Mouse (Mus musculus) lung, embryonic 14.5 days (tissue): ENCODE data around the gene Serpinb6b. TPM values are rescaled to one million over a fixed set of nuclear protein-coding genes. Genes with fewer than 3 reads are reported as not detected.

Experiments used
- ATAC-seq: fragments of 200-750 bp; cut with Nextera tagmentation; 2 replicates; pipeline ENCODE4 v1.8.0; 2017; ENCODE audit warnings: mild to moderate bottlenecking, moderate TSS enrichment, moderate library complexity; ENCODE audit not compliant: insufficient read depth
- DNase-seq: peaks from one replicate; pipeline ENCODE4 v3.0.0-alpha.2; 2015
- H3K27ac ChIP-seq: fragments of 300-500 bp; sonication (generic); 2 replicates; pipeline ENCODE4 v1.5.1; 2014; ENCODE audit warnings: low read depth, mild to moderate bottlenecking, moderate library complexity
- H3K27me3 ChIP-seq: fragments of 300-500 bp; sonication (generic); 2 replicates; pipeline ENCODE4 v1.6.1; 2014; ENCODE audit warnings: low read length, control low read depth; ENCODE audit not compliant: insufficient read depth
- H3K36me3 ChIP-seq: fragments of 300-500 bp; sonication (generic); 2 replicates; pipeline ENCODE4 v1.6.1; 2014; ENCODE audit warnings: control low read depth; ENCODE audit not compliant: insufficient read depth
- H3K4me1 ChIP-seq: fragments of 300-500 bp; sonication (generic); 2 replicates; pipeline ENCODE4 v1.6.1; 2014; ENCODE audit warnings: antibody characterized with exemption, control low read depth; ENCODE audit not compliant: insufficient read depth
- H3K4me2 ChIP-seq: fragments of 300-500 bp; sonication (generic); 2 replicates; pipeline ENCODE4 v1.6.1; 2014; ENCODE audit warnings: mild to moderate bottlenecking
- H3K4me3 ChIP-seq: fragments of 300-500 bp; sonication (generic); 2 replicates; pipeline ENCODE4 v1.5.1; 2014; ENCODE audit warnings: low read depth, low read length
- H3K9ac ChIP-seq: fragments of 300-500 bp; sonication (generic); 2 replicates; pipeline ENCODE4 v1.6.1; 2014
- H3K9me3 ChIP-seq: fragments of 300-500 bp; sonication (generic); 2 replicates; pipeline ENCODE4 v1.6.1; 2016; ENCODE audit warnings: low read depth, low read length, control low read depth
- CTCF ChIP-seq: IDR thresholded peaks from 2 replicates; pipeline ENCODE4 v1.5.1; 2016; ENCODE audit warnings: antibody characterized with exemption, low read depth
- WGBS: fragments of 180-500 bp; shearing (Covaris S2); extraction: QIAGEN DNeasy Blood & Tissue Kit; methylation state at CpG from one replicate; pipeline ENCODE4 v1.1.7; 2014; 5-methylcytosine and 5-hydroxymethylcytosine counted together
- polyA plus RNA-seq: library from polyadenylated mRNA; unstranded; fragments of >200 nt; fragmentation: Nextera tagmentation; extraction: Ambion mirVana; gene quantifications from 2 replicates; pipeline ENCODE4 v1.2.1, GENCODE M21; 2014

Gene Serpinb6b
- polyA plus RNA-seq, 1 experiment from 2014 or later, result 23.7 TPM

DNA sequence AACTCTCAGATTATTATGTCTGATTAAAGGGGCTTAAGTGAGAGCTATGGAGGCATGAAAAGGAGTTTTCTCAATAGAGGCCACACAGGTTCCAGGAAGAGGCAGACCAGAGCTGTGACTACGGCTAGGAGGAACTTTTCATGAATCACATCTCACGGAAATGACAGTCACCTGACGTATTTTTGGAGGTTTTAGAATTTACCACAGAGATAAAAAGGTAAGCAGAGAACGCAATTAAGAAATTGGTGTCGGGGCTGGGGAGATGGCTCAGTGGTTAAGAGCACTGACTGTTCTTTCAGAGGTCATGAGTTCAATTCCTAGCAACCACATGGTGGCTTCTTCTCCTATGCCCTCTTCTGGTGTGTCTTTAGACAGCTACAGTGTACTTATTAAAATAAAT lies 36.3 kb downstream of the Serpinb6b start:
- no peak for DNase-seq
- no peak for TF ChIP-seq CTCF
- WGBS, result 92% methylated on average over 5 of the region's 5 CpGs

DNA sequence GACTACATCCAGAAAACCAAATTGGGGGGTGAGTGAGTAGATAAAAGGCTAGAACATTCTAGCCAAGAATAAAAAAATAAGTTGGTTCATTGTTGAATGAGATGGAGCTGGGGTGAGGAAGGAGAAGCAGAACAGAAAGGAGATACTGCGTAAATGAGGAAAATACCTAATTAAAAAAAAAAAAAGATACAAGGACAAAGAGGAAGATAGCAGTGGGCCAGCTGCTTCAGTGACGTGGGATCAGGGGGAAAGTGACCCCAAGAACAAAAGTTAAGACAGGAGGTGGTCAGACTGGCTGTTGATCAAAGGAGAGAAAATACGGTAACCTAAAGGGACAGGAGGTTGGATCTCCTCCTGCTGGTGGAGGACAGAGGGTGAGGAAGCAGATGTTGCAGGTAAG lies 37.9 kb downstream of the Serpinb6b start, which contains the start of gene Serpinb9:
Gene Serpinb9 (plus strand): TSS at position 301 of the 400 bp plus-strand sequence.
- ATAC-seq, result no peak
- peak within 1 kb of the TSS; percentile 87 for H3K27ac ChIP-seq

More for the DNA sequence above, 36.3 kb downstream of the Serpinb6b start:
- no peak overlapping the region for H3K4me2 ChIP-seq
- no peaks in the 10 kb centered on the region for H3K9me3 ChIP-seq
- no peaks in the 10 kb centered on the region for H3K36me3 ChIP-seq
- no peak overlapping the region for H3K9ac ChIP-seq
- no peak overlapping the region for H3K27ac ChIP-seq
- no peak for ATAC-seq
- no peak overlapping the region for H3K4me3 ChIP-seq
- 0 out of 2 replicates have a peak, but pooled peaks cover 6% of the 10 kb centered on the region for H3K4me1 ChIP-seq
- no peaks in the 10 kb centered on the region for H3K27me3 ChIP-seq

DNA sequence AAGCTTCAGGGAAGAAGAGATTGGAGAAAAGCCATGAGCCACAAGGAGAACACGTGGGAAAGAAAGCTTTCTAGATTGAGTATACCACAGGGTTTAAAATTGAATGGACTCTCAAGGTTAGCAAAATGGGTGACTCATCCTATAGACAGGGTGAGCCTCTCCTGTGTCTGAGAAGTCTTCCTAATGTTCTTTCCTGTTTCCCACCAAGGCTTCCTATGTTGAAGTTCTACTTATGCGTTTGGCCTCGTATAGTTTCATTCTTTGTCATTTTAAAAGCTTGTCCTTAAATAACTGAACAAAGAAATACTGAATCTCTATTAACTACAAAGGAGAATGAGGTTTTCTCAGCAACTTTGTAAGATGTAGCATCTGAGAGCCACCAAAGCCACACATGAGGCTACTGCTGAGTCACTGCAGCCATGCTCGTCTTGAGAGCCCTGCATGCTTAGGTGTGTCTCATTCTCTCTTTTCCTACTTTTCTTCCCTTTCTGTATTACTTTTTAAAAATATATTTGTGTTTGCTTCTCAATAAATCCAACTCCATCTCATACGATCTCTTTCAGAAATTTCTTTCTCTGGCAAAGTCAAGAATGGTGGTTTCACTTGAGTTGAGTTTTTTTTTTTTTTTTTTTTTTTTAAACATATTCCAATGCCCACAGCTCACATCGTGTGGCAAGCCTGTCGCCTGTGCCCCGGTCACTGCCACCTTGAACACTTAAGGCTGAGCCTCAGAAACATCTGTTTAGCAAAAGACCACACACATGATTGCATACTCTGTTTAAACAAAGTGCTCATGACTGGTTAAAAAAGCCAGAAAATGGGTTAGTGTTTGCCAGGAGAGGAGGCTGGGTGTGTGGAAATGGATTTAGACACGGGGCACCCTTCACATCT lies 38.8 kb downstream of the Serpinb6b start:
- WGBS, result 43% methylated on average over 9 of the region's 9 CpGs
- H3K4me2 ChIP-seq, result peak overlapping the region; percentile 64
- TF ChIP-seq CTCF, result no peak
- H3K9me3 ChIP-seq, result no peaks in the 10 kb centered on the region
- H3K36me3 ChIP-seq, result peaks cover 2% of the 10 kb centered on the region
- H3K27ac ChIP-seq, result peak overlapping the region; percentile 87
- ATAC-seq (no peak; the same call in 1 of the 2 replicates), DNase-seq (peak; percentile 17)
- H3K4me3 ChIP-seq, result peak overlapping the region; percentile 31
- no peaks in the 10 kb centered on the region for H3K27me3 ChIP-seq
- H3K9ac ChIP-seq, result peak overlapping the region; percentile 45
- H3K4me1 ChIP-seq, result 0 out of 2 replicates have a peak, but pooled peaks cover 6% of the 10 kb centered on the region

More for the DNA sequence above, 37.9 kb downstream of the Serpinb6b start, which contains the start of gene Serpinb9:
- no peaks in the 10 kb centered on the region for H3K9me3 ChIP-seq
- H3K27me3 ChIP-seq, result no peaks in the 10 kb centered on the region
- H3K4me3 ChIP-seq, result peak within 1 kb of the TSS; percentile 31
- 91% methylated on average over 3 of the region's 3 CpGs for WGBS
- peak within 1 kb of the TSS; percentile 45 for H3K9ac ChIP-seq
- peak within 1 kb of the TSS; percentile 64 for H3K4me2 ChIP-seq
- no peak for DNase-seq
- H3K36me3 ChIP-seq, result no peaks in the 10 kb centered on the region
- TF ChIP-seq CTCF, result no peak
- H3K4me1 ChIP-seq, result 0 out of 2 replicates have a peak, but pooled peaks cover 6% of the 10 kb centered on the region

DNA sequence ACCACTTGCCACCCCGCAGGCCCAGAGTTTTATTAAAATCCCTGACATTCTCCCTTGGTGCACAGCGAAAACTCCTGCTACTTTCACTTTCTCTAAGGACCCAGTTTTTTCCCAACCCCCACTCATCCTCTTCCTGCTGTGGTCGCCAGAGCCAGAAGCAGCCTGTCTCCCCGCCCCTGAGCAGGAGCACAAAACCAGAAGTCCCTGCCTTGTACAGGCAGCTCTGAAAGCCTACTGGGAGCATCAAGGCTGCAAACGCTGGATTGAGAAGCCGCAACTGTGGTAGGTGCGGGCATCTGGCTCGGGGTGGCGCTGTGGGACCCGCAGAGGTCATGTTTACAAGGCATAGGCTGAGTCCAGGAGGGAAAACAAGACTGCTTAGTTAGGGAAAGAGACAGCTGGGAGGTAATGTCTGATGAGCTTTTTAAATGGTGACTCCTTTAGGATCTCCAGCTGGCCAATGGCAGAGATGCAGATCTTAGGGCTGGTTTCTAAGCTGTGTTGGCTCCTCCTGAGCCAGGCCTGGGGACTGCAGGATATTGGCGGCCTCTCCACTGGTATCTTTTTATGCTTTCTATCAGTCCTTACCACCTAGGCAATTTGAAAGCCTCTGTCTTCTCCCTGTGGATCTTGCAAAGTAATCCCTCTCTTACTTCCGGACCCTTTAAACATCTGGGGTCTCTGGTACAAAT lies 39.6 kb downstream of the Serpinb6b start:
- Histone ChIP-seq H3K27me3 (no peaks in the 10 kb centered on the region), H3K4me1 (0 out of 2 replicates have a peak, but pooled peaks cover 6% of the 10 kb centered on the region), H3K4me3 (peak overlapping the region; percentile 31), H3K9me3 (no peaks in the 10 kb centered on the region), H3K36me3 (peaks cover 8% of the 10 kb centered on the region), H3K9ac (peak overlapping the region; percentile 45), H3K4me2 (peak overlapping the region; percentile 64), H3K27ac (peak overlapping the region; percentile 87)
- peak; percentile 97 for ATAC-seq
- TF ChIP-seq CTCF, result peak; percentile 74
- DNase-seq, result peak; percentile 91
- 10% methylated on average over 12 of the region's 12 CpGs for WGBS

DNA sequence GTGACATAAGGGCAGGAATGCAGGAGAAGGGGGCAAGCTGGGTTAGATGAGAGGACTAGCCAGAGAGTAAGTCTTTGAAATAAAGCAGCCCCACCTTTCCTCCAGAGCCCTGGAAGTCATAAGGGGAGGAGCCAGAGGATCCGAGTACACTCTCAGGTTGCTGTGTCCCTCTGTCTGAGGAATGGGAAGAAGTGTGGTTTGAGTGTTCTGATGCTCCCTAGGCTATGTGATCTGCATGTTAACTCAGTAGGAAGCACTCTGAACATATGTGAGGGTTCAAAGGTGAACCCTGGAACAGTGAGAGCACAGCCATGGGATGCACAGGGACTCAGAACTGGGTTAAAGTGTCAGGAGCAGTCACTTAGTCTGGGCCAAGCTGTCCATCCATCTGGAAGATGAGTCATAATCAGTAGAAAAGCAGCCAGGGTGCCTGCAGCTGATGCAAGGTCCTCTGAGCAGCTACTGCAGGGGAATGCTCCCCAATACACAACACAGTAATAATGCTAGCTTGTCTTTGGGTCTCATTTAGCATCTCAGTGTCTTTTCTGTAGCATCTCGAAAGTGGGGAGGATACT lies 40.6 kb downstream of the Serpinb6b start:
- Histone ChIP-seq H3K27me3 (no peaks in the 10 kb centered on the region), H3K4me2 (peak overlapping the region; percentile 64), H3K9me3 (no peaks in the 10 kb centered on the region), H3K27ac (peak overlapping the region; percentile 87; the same call in 1 of the 2 replicates), H3K9ac (no peak overlapping the region), H3K4me1 (0 out of 2 replicates have a peak, but pooled peaks cover 6% of the 10 kb centered on the region), H3K4me3 (peak overlapping the region; percentile 31), H3K36me3 (peaks cover 10% of the 10 kb centered on the region)
- DNase-seq, result no peak
- WGBS, result 57% methylated on average over 2 of the region's 2 CpGs
- ATAC-seq, result no peak
- no peak for TF ChIP-seq CTCF

DNA sequence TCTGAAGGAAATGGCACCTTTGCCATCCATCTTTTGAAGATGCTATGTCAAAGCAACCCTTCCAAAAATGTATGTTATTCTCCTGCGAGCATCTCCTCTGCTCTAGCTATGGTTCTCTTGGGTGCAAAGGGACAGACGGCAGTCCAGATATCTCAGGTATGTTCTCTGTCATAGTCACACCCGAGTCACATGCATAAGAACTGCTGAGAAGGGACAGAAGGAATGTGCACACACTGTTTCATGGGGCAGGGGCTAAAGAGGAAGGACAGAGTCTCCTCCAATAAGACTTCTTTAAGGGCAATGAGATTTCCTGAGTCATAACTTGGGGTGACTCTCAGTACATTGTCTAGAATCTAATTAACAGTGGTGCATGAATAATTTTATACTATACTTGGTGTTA lies 41.5 kb downstream of the Serpinb6b start:
- Histone ChIP-seq H3K4me2 (no peak overlapping the region), H3K36me3 (peaks cover 10% of the 10 kb centered on the region), H3K4me1 (0 out of 2 replicates have a peak, but pooled peaks cover 6% of the 10 kb centered on the region), H3K4me3 (no peak overlapping the region), H3K9me3 (no peaks in the 10 kb centered on the region), H3K9ac (no peak overlapping the region), H3K27ac (no peak overlapping the region), H3K27me3 (no peaks in the 10 kb centered on the region)
- no peak for TF ChIP-seq CTCF
- DNase-seq (no peak), ATAC-seq (no peak)
- WGBS, result 73% methylated on average over 3 of the region's 3 CpGs
